Mouse (Mus musculus): ENCODE results near the gene Nrp1.
A peak's percentile ranks its signal among the peaks of the same experiment; 100 is the strongest.

Nrp1 gene

GRCm38 (mm10) chr8:128371026-128371425, 12.6 kb downstream of the Nrp1 start:
- DNase-seq (ENCODE audit: low spot score in 2 of 2): no peak

- no peak for DNase-seq (ENCODE audit: low spot score in 2 of 2)
Observed at GRCm38 (mm10) chr8:128371789-128372188, 13.4 kb downstream of the Nrp1 start.

- DNase-seq (ENCODE audit: low spot score in 2 of 2): no peak
Observed at GRCm38 (mm10) chr8:128372724-128373123, 14.3 kb downstream of the Nrp1 start.

GRCm38 (mm10) chr8:128373418-128373817, 15.0 kb downstream of the Nrp1 start:
- no peak for DNase-seq (ENCODE audit: low spot score in 2 of 2)

GRCm38 (mm10) chr8:128375291-128375690, 16.9 kb downstream of the Nrp1 start:
- DNase-seq (ENCODE audit: low spot score in 2 of 2): no peak

- DNase-seq (ENCODE audit: low spot score in 2 of 2): no peak
Observed at GRCm38 (mm10) chr8:128383176-128383575, 24.8 kb downstream of the Nrp1 start.

- no peak for DNase-seq (ENCODE audit: low spot score in 2 of 2)
Observed at GRCm38 (mm10) chr8:128384366-128384765, 26.0 kb downstream of the Nrp1 start.

- DNase-seq (ENCODE audit: low spot score in 2 of 2): no peak
Observed at GRCm38 (mm10) chr8:128384921-128385332, 26.5 kb downstream of the Nrp1 start.

GRCm38 (mm10) chr8:128386963-128387621, 28.7 kb downstream of the Nrp1 start:
- DNase-seq (ENCODE audit: low spot score in 2 of 2): no peak

- no peak for DNase-seq (ENCODE audit: low spot score in 2 of 2)
Observed at GRCm38 (mm10) chr8:128390759-128391158, 32.4 kb downstream of the Nrp1 start.

- DNase-seq (ENCODE audit: low spot score in 2 of 2): no peak
Observed at GRCm38 (mm10) chr8:128391182-128391760, 32.9 kb downstream of the Nrp1 start.

- DNase-seq (ENCODE audit: low spot score in 2 of 2): no peak
Observed at GRCm38 (mm10) chr8:128394671-128395193, 36.3 kb downstream of the Nrp1 start.

- no peak for DNase-seq (ENCODE audit: low spot score in 2 of 2)
Observed at GRCm38 (mm10) chr8:128396968-128397367, 38.6 kb downstream of the Nrp1 start.

- no peak for DNase-seq (ENCODE audit: low spot score in 2 of 2)
Observed at GRCm38 (mm10) chr8:128397441-128397840, 39.0 kb downstream of the Nrp1 start.

GRCm38 (mm10) chr8:128398472-128399091, 40.2 kb downstream of the Nrp1 start:
- no peak for DNase-seq (ENCODE audit: low spot score in 2 of 2)

- no peak for DNase-seq (ENCODE audit: low spot score in 2 of 2)
Observed at GRCm38 (mm10) chr8:128400286-128400685, 41.9 kb downstream of the Nrp1 start.

GRCm38 (mm10) chr8:128404876-128405275, 46.5 kb downstream of the Nrp1 start:
- DNase-seq (ENCODE audit: low spot score in 2 of 2): no peak

- DNase-seq (ENCODE audit: low spot score in 2 of 2): no peak
Observed at GRCm38 (mm10) chr8:128413381-128413780, 55.0 kb downstream of the Nrp1 start.

GRCm38 (mm10) chr8:128415730-128416684, 57.6 kb downstream of the Nrp1 start:
- peak in 1 of 2 experiments; percentile 4 for DNase-seq (ENCODE audit: low spot score in 2 of 2)

- DNase-seq (ENCODE audit: low spot score in 2 of 2): no peak
Observed at GRCm38 (mm10) chr8:128416896-128417295, 58.5 kb downstream of the Nrp1 start.

- no peak for DNase-seq (ENCODE audit: low spot score in 2 of 2)
Observed at GRCm38 (mm10) chr8:128417956-128418796, 59.8 kb downstream of the Nrp1 start.

Measured in cerebellum, postnatal 4 days (tissue).